ENCODE assay signal across 17 mouse cellular contexts in the genomic region with DNA sequence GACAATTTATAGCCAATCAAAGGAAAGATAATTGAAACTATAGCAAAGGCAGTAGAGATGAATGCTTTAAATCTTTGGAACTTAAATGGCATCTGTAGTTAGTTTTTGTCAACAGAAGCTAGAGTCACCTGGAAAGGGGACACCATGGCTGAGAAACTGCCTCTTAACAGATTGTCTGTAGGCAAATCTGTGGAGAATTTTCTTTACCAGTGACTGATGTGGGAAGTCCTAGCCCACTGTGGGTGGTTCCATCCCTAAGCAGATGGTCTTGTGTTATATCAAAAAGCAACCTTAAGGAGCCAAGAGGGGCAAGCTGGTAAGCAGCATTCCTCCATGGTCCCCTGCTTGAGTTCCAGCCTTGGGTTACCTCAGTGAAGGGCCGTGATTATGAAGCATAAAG.
"Had no signal": no experiment of that assay in that cellular context is flagged by ENCODE, and none has a peak within 500 bp of the region (broad histone marks: within the 10 kb centered on the region; RNA-seq: fewer than 3 reads in every experiment).

No protein-coding gene starts in this region.

- DNase-seq: gastrocnemius, adult 2 months; gastrocnemius, postnatal 10 days; gastrocnemius, postnatal 25 days; heart, adult 18-20 months; heart, postnatal 10 days; heart, postnatal 4 days; kidney, adult 18-20 months; kidney, adult 8-10 months; kidney, postnatal 10 days; kidney, postnatal 25 days; kidney, postnatal 4 days; liver; liver, embryonic 13.5 days had no signal

- ATAC-seq: hindbrain, embryonic 16.5 days; inflammation-experienced regulatory T-cells, adult 6 months; intestine, embryonic 15.5 days; intestine, postnatal 0 days had no signal
